Mouse (Mus musculus): ENCODE data around the gene Olfr722.
"Not testable (repeated sequence)": the region's sequence is repeated elsewhere in the genome, so short reads cannot be mapped to it uniquely, and the experiment has no call there.

The Olfr722 gene

DNA sequence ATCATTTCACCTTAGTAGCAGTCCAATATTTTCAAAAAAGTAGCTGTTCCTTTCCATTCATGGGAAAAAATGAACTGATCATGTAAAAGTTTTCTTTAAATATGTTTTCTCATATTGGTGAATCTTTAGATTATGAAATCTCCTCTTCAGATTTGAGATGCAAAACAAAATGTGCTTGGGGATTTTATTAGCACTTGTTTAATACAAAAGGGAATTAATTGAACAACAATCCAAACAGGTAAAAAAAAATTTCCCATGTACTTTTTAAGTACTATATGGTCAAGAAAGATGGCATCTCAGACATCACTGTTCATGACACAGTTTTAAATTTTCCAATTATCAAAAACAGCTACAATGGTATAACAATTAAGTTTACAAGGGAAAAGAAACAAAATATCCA is at the start of gene Olfr722:
Olfr722 (minus strand) TSS at position 101 of the 400 bp plus-strand sequence.
- no peak for DNase-seq (ENCODE audit: low spot score in 2 of 2)

- DNase-seq (ENCODE audit: low spot score in 2 of 2) = not testable (repeated sequence)
Measured at GRCm38 (mm10) chr14:49931687-49932086, 29.9 kb upstream of the Olfr722 start, which contains the start of gene Olfr723. Gene Olfr723, minus strand, starts transcription at chr14:49931787.

GRCm38 (mm10) chr14:49860387-49860786 is 41.4 kb downstream of the Olfr722 start:
- peak; percentile 19 to 20 for DNase-seq (ENCODE audit: low spot score in 2 of 2)
